Mouse (Mus musculus) ovary, postnatal 10 days (tissue): Measurements from ENCODE around the gene Dnah10.

ENCODE experiments used
- DNase-seq: peaks from one replicate; pipeline ENCODE4 v3.0.0; 2022; ENCODE audit warnings: low spot score

Gene Dnah10

DNA sequence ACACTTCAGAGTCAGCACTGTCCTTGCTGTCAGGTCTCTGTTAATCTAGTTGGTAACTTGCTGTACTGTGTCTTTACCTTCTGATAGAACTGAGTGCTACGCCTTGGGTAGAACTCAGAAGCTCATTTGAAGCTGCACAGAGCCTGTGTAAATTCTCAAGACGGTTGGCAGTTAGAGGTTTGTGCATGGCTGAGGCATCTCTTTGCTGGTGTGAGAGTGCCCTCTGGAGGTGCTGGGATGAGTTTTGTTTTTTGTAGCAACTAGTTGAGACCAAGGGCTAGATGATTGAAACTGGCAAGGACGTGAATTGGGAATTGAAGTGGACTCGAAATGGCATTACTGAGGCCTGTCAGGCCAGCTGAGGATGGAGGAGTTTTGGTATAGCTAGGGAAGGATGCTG is 144.1 kb downstream of the Dnah10 start:
- DNase-seq, result no peak

- DNase-seq, result no peak
Measured at GRCm38 (mm10) chr5:124872033-124872432, 147.1 kb downstream of the Dnah10 start.

DNA sequence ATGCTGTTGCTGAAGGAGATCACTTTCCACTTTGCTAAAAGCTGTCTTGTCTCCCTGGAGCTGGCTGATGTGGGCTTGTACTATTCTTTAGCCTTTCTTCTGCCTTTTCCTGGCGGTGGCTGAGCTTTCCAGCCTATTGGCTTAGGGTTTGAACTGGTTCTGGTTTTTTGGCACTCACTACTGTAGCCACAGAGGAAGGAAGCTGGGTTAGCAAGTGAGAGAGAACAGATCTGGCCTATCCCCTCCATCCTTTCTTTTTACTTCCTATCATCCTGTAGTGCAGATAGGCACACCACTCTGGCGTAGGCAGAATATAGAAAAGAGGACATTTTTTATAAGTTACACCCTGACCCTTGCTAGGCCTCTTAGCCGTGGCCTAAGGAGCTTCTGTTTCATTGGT is 148.2 kb downstream of the Dnah10 start:
- no peak for DNase-seq

GRCm38 (mm10) chr5:124873890-124874601 is 149.2 kb downstream of the Dnah10 start:
- no peak for DNase-seq

- no peak for DNase-seq
Measured at GRCm38 (mm10) chr5:124879251-124879650, 154.4 kb downstream of the Dnah10 start.

DNA sequence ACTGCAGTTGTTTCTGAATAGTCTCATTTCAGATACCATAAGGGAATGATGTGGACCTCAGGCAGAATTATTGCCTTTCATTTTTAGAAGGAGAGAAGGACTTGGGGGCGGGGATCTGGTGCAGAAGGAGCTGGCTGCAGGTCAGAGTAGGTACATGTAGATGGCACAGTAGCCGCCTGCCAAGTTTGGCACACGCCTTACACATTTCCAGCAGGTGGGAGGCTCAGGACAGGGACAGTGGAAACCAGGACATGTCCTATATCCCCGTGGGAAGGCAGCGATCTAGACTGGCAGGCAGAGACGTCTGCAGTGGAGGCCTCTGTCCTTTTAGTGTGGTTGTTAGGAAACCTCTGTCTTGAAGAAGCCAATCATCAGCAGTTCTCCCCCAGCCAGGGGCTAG is 154.9 kb downstream of the Dnah10 start:
- DNase-seq, result no peak

GRCm38 (mm10) chr5:124883877-124884276 is 159.0 kb downstream of the Dnah10 start:
- no peak for DNase-seq
